Mouse (Mus musculus) kidney, adult 2 months (tissue): ENCODE measurements around the gene Gm44503. TPM values are rescaled to one million over a fixed set of nuclear protein-coding genes. Genes with fewer than 3 reads are reported as not detected.
A peak's percentile ranks its signal among the peaks of the same experiment; 100 is the strongest.

Source experiments
- DNase-seq: peaks from one replicate; pipeline ENCODE4 v3.0.0; 2021
- H3K27ac ChIP-seq: fragments of 200-500 bp; 2 replicates; pipeline ENCODE4 v1.5.1; 2012; ENCODE audit warnings: low read depth, low read length, control low read depth, inconsistent platforms; ENCODE audit not compliant: insufficient read depth
- H3K27me3 ChIP-seq: fragments of 200-500 bp; replicated peaks from 2 replicates; pipeline ENCODE4 v1.6.1; 2012; ENCODE audit warnings: mild to moderate bottlenecking, moderate library complexity, low read length, inconsistent platforms; ENCODE audit not compliant: control insufficient read depth, insufficient read depth
- H3K36me3 ChIP-seq: fragments of 200-500 bp; 2 replicates; pipeline ENCODE4 v1.6.1; 2012; ENCODE audit warnings: mild to moderate bottlenecking, moderate library complexity, low read length, inconsistent platforms; ENCODE audit not compliant: control insufficient read depth, insufficient read depth
- H3K4me1 ChIP-seq: fragments of 200-500 bp; 2 replicates; pipeline ENCODE4 v1.6.1; 2011; ENCODE audit warnings: low read length; ENCODE audit not compliant: control insufficient read depth, insufficient read depth
- H3K4me3 ChIP-seq: fragments of 200-500 bp; 2 replicates; pipeline ENCODE4 v1.5.1; 2011; ENCODE audit warnings: mild to moderate bottlenecking, low read depth, low read length, control low read depth; ENCODE audit not compliant: insufficient read depth
- CTCF ChIP-seq: fragments of 200-500 bp; conservative IDR thresholded peaks from 2 replicates; pipeline ENCODE4 v1.5.1; 2011; ENCODE audit warnings: low read depth, mild to moderate bottlenecking, control low read depth, low read length, moderate library complexity, mixed read lengths; ENCODE audit not compliant: insufficient read depth, insufficient read length
- POLR2A ChIP-seq: fragments of 200-500 bp; IDR thresholded peaks from one replicate; pipeline ENCODE4 v1.6.1; 2011; ENCODE audit warnings: low read depth, low read length, control low read depth
- WGBS: fragments of 180-500 bp; shearing (Covaris S2); methylation state at CpG from one replicate; pipeline ENCODE4 v1.1.7; 2018; 5-methylcytosine and 5-hydroxymethylcytosine counted together
- polyA plus RNA-seq: library from polyadenylated mRNA; depleted of rRNA; stranded (reverse); fragments of >200 nt; gene quantifications from 2 replicates; pipeline ENCODE4 v1.2.3, GENCODE M21; 2012

The Gm44503 gene
- polyA plus RNA-seq, 1 experiment, result not detected

- TF ChIP-seq POLR2A (no peak), CTCF (peak; percentile 42)
- H3K27ac ChIP-seq, result no peak overlapping the region
- no peaks in the 10 kb centered on the region for H3K27me3 ChIP-seq
- H3K36me3 ChIP-seq, result no peaks in the 10 kb centered on the region
- WGBS, result 55% methylated on average over 2 of the region's 2 CpGs
- H3K4me3 ChIP-seq, result no peak overlapping the region
- no peak for DNase-seq
- H3K4me1 ChIP-seq, result peaks cover 5% of the 10 kb centered on the region; the same call in 1 of the 2 replicates
Measured at GRCm38 (mm10) chr9:72954746-72955145, 3.9 kb upstream of the Gm44503 start.

GRCm38 (mm10) chr9:72955546-72955945 lies 3.1 kb upstream of the Gm44503 start:
- no peaks in the 10 kb centered on the region for H3K27me3 ChIP-seq
- H3K4me3 ChIP-seq, result no peak overlapping the region
- DNase-seq, result peak; percentile 55
- peaks cover 5% of the 10 kb centered on the region; the same call in 1 of the 2 replicates for H3K4me1 ChIP-seq
- whole genome bisulfite sequencing, result 15% methylated on average over 1 of the region's 1 CpGs
- H3K36me3 ChIP-seq, result no peaks in the 10 kb centered on the region
- TF ChIP-seq CTCF (peak; percentile 76), POLR2A (no peak)
- no peak overlapping the region for H3K27ac ChIP-seq

GRCm38 (mm10) chr9:72961346-72961745 lies 2.7 kb downstream of the Gm44503 start:
- TF ChIP-seq CTCF, result no peak
- no peak for TF ChIP-seq POLR2A
- H3K4me3 ChIP-seq, result no peak overlapping the region
- peaks cover 5% of the 10 kb centered on the region; the same call in 1 of the 2 replicates for H3K4me1 ChIP-seq
- H3K27ac ChIP-seq, result no peak overlapping the region
- WGBS, result 52% methylated on average over 8 of the region's 8 CpGs
- H3K27me3 ChIP-seq, result no peaks in the 10 kb centered on the region
- no peaks in the 10 kb centered on the region for H3K36me3 ChIP-seq
- peak; percentile 62 for DNase-seq

GRCm38 (mm10) chr9:72961959-72962358 lies 3.3 kb downstream of the Gm44503 start:
- no peak overlapping the region for H3K4me3 ChIP-seq
- no peak overlapping the region for H3K27ac ChIP-seq
- H3K4me1 ChIP-seq, result peaks cover 5% of the 10 kb centered on the region; the same call in 1 of the 2 replicates
- no peak for DNase-seq
- TF ChIP-seq CTCF, result no peak
- no peak for TF ChIP-seq POLR2A
- 71% methylated on average over 15 of the region's 15 CpGs for WGBS
- no peaks in the 10 kb centered on the region for H3K27me3 ChIP-seq
- no peaks in the 10 kb centered on the region for H3K36me3 ChIP-seq

GRCm38 (mm10) chr9:72968349-72969061 lies 9.9 kb downstream of the Gm44503 start:
- Histone ChIP-seq H3K4me3 (no peak overlapping the region), H3K4me1 (peaks cover 2% of the 10 kb centered on the region; the same call in 1 of the 2 replicates), H3K27me3 (no peaks in the 10 kb centered on the region), H3K27ac (no peak overlapping the region), H3K36me3 (no peaks in the 10 kb centered on the region)
- DNase-seq, result peak; percentile 65
- no peak for TF ChIP-seq POLR2A
- TF ChIP-seq CTCF, result peak; percentile 83
- 29% methylated on average over 11 of the region's 11 CpGs for WGBS

GRCm38 (mm10) chr9:72969874-72970273 lies 11.2 kb downstream of the Gm44503 start:
- Histone ChIP-seq H3K36me3 (no peaks in the 10 kb centered on the region), H3K27ac (no peak overlapping the region), H3K27me3 (no peaks in the 10 kb centered on the region), H3K4me1 (peaks cover 2% of the 10 kb centered on the region; the same call in 1 of the 2 replicates), H3K4me3 (no peak overlapping the region)
- TF ChIP-seq POLR2A (no peak), CTCF (no peak)
- DNase-seq, result peak; percentile 41
- WGBS, result 67% methylated on average over 7 of the region's 7 CpGs

GRCm38 (mm10) chr9:72972435-72972834 lies 13.8 kb downstream of the Gm44503 start:
- no peaks in the 10 kb centered on the region for H3K36me3 ChIP-seq
- WGBS, result 94% methylated on average over 5 of the region's 5 CpGs
- H3K4me1 ChIP-seq, result peaks cover 2% of the 10 kb centered on the region; the same call in 1 of the 2 replicates
- H3K27ac ChIP-seq, result no peak overlapping the region
- DNase-seq, result no peak
- H3K4me3 ChIP-seq, result no peak overlapping the region
- H3K27me3 ChIP-seq, result no peaks in the 10 kb centered on the region
- no peak for TF ChIP-seq POLR2A
- TF ChIP-seq CTCF, result no peak
